Mouse (Mus musculus): Measurements from ENCODE around the gene Phb. TPM values are rescaled to one million over a fixed set of nuclear protein-coding genes. Genes with fewer than 3 reads are reported as not detected.

Gene Phb
- 128 and 129 TPM in 2 replicates for polyA plus RNA-seq (2012; rRNA removed)

DNA sequence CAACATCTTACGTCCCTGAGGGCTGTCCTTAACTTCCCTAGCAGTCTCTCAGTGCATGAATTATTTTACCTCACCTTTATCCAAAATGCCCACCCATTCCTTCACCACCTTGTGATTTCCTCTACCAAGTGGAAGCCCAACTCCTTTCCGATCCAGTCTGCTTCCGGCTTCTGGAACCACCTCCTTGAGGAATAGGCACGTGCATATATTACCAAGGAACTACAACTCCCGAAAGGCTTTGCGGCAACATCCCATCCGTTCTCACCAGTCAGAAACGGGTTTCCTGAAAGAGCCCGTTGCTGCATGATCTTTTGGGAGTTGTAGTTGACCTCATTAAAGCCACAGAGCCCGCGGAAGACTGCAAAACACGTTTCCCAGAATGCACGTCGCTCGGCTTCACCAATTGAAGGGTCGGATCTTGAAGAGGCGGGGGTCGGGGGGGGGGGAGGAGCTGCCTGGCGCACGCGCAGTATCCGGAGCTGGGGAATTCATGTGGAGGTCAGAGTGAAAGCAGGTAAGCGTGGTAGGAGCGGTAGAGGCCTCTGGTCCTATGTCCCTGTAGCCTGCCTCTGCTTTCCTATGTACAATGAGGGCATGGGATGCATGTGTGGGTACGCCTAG is at the start of gene Phb:
Gene Phb (plus strand): TSS at position 429 of the 621 bp plus-strand sequence.
- H3K27ac ChIP-seq (ENCODE audit: insufficient read depth, low read length): no peak within 1 kb of the TSS
- H3K4me3 ChIP-seq (ENCODE audit: insufficient read depth, low read length): peak within 1 kb of the TSS; percentile 95
- TF ChIP-seq POLR2A (IDR thresholded peaks at IDR 0.05; ENCODE audit: extremely low read depth, insufficient read depth, low read length) (peak; percentile 86), CTCF (IDR thresholded peaks at IDR 0.05; ENCODE audit: extremely low read depth, insufficient read depth, low read length) (no peak)
- peaks cover 4% of the 10 kb centered on the region for H3K4me1 ChIP-seq (ENCODE audit: control insufficient read depth, insufficient read depth, low read length)

DNA sequence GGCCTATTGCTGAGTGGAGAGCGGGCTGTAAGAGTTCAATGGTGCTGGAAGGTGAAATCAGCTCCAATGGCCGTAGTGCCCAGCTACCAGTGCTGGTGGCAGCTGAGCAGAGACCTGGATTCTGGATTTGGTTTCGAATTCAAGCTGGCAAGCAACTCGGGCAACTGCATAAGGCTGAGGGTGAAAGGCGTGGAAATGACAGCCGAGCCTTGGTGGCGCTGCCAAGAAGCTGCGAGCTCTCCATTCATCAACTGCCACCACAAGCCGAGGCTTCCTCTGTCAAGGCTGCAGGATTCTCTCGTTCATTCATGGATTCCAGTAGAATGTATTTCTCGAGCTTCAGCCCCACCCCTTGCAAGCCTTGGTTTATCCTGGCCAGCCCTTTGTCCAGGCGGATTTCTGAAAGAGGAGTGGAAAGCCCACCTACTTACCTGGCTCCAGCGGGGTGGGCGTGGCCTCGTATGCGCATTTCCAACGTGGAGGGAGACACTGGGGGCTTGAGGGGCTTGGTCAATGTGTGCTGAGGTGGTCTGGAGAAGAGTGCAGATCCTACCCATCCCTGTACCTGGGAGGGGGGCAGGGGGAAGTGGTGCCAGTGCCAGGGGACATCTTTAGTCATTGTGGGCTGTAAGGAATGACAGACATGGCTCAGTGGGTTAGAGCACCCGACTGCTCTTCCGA is 48.8 kb upstream of the Phb start:
- H3K4me3 ChIP-seq (ENCODE audit: insufficient read depth, low read length): no peak overlapping the region

DNA sequence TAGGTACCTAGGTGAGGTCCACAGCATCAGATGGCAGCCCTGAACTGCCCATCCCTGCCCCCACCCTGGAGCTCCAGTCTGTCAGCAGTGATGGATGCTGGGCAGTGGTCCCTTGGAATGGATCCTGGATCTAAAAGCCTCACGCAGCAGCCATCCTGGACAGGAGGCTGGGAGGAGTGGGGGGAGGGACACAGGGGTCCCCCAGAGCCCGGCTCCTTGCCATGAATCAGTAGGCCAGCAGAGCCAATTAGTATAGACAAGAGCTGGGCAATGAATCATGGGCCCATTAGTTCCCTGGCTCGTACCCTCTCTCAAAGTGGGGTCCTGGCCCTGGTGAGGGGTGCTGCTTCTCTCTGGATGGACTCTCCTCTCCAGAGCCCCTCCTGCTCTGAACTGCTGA is 47.7 kb upstream of the Phb start:
- Histone ChIP-seq H3K4me3 (ENCODE audit: insufficient read depth, low read length) (no peak overlapping the region), H3K4me1 (ENCODE audit: control insufficient read depth, insufficient read depth, low read length) (no peaks in the 10 kb centered on the region), H3K27ac (ENCODE audit: insufficient read depth, low read length) (no peak overlapping the region)
- no peak for TF ChIP-seq POLR2A (IDR thresholded peaks at IDR 0.05; ENCODE audit: extremely low read depth, insufficient read depth, low read length)
- TF ChIP-seq CTCF (IDR thresholded peaks at IDR 0.05; ENCODE audit: extremely low read depth, insufficient read depth, low read length): no peak

More for the DNA sequence above, 48.8 kb upstream of the Phb start:
- Histone ChIP-seq H3K27ac (ENCODE audit: insufficient read depth, low read length) (no peak overlapping the region), H3K4me1 (ENCODE audit: control insufficient read depth, insufficient read depth, low read length) (no peaks in the 10 kb centered on the region)
- no peak for TF ChIP-seq POLR2A (IDR thresholded peaks at IDR 0.05; ENCODE audit: extremely low read depth, insufficient read depth, low read length)

DNA sequence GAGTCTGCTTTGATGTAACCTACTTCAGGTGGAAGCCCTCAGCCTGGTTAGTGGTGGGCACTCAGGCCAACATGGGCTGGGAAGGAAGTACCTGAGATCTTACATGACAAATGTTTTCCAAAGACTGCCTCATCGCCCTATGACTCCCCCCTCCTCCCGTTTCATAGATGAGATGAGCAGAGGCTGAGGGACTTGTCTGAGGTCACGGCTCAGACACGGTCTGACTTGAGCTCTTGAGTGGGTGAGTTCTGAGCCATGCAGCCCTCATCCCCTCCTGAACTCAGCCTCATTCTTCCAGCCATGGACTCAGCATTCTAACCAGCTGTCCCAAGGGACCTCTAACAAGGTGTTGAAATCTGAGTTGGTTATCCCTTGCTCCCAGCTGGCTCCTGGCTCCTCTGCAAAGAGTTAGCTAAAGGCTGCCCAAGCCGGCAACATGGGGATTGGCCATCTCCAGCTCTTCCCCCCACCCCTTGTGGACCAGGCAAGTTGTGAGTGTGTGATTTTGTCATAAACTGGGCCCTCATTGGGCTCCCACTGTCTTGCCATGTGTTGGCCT is 46.8 kb upstream of the Phb start:
- Histone ChIP-seq H3K4me1 (ENCODE audit: control insufficient read depth, insufficient read depth, low read length) (no peaks in the 10 kb centered on the region), H3K27ac (ENCODE audit: insufficient read depth, low read length) (no peak overlapping the region), H3K4me3 (ENCODE audit: insufficient read depth, low read length) (no peak overlapping the region)
- TF ChIP-seq CTCF (IDR thresholded peaks at IDR 0.05; ENCODE audit: extremely low read depth, insufficient read depth, low read length) (no peak), POLR2A (IDR thresholded peaks at IDR 0.05; ENCODE audit: extremely low read depth, insufficient read depth, low read length) (no peak)

DNA sequence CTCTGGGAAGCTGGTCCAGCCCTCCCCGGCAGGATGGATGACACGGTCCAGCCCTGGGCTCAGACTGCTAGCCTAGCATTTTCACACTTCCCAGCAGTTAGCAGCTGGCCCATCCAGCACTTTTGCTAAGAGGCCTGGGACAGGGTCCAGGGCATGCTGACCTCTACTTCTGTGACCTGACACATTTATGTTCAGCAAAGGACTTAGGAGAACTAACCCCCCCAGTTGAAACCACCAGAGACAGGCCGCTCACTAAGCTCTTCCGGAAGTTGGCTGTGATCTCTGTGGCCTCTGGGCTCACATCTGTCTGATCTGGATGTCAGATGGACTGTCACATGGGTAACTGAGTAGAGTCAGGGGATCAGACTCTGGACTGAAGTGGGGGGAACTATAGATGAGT is 45.7 kb upstream of the Phb start:
- TF ChIP-seq CTCF (IDR thresholded peaks at IDR 0.05; ENCODE audit: extremely low read depth, insufficient read depth, low read length) (no peak), POLR2A (IDR thresholded peaks at IDR 0.05; ENCODE audit: extremely low read depth, insufficient read depth, low read length) (no peak)
- Histone ChIP-seq H3K27ac (ENCODE audit: insufficient read depth, low read length) (no peak overlapping the region), H3K4me1 (ENCODE audit: control insufficient read depth, insufficient read depth, low read length) (no peaks in the 10 kb centered on the region), H3K4me3 (ENCODE audit: insufficient read depth, low read length) (no peak overlapping the region)

DNA sequence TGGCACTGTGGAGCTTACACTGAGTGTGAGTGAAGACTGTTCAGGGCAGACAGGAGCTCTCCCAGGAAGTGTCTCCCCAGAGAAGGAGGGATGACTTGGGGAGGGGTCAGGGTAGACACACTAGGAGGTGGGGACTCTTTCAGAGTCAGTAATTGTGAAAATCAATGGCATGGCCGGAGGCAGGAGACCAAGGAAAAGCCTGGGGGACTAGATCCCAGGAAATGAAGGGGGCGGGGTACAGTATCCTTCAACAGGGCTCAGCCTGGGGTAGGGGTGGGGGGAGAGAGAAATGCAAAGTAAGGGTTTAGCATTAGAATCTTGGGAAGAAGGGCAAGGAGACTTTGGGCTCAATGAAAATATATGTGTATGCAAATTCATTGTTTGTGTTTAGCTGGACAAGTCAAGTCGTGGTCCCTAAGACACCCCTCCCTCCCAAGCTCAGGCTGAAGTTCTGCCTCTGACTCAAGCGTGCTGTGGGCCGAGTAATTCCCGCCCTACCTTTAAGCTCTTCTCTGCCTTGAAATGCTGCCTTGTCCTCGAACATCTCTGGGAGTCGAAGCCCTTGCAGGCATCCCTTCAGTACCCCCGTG is 45.1 kb upstream of the Phb start:
- no peak for TF ChIP-seq POLR2A (IDR thresholded peaks at IDR 0.05; ENCODE audit: extremely low read depth, insufficient read depth, low read length)
- no peak for TF ChIP-seq CTCF (IDR thresholded peaks at IDR 0.05; ENCODE audit: extremely low read depth, insufficient read depth, low read length)
- H3K4me3 ChIP-seq (ENCODE audit: insufficient read depth, low read length): no peak overlapping the region
- H3K27ac ChIP-seq (ENCODE audit: insufficient read depth, low read length): no peak overlapping the region
- H3K4me1 ChIP-seq (ENCODE audit: control insufficient read depth, insufficient read depth, low read length): no peaks in the 10 kb centered on the region

DNA sequence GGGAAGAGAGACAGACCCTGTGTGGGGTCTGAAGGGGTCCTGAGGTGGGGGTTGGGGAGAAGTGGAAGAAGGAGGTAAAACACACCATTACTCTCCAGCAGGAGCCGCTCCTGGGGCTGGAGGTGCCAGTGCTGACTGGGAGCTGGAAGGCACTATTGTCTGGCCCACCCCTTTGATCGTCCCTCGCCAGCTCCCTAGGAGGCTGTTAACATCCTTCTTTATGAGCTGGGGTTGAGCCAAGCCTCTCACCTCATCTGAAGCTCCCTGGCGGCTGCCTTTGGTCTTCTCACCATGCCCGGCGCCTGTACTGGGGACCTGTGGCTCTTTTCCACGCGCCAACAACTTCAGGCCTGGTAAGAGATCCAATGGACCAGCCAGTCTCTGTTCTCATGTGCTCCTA is 44.3 kb upstream of the Phb start:
- TF ChIP-seq CTCF (IDR thresholded peaks at IDR 0.05; ENCODE audit: extremely low read depth, insufficient read depth, low read length) (no peak), POLR2A (IDR thresholded peaks at IDR 0.05; ENCODE audit: extremely low read depth, insufficient read depth, low read length) (no peak)
- no peak overlapping the region for H3K4me3 ChIP-seq (ENCODE audit: insufficient read depth, low read length)
- no peaks in the 10 kb centered on the region for H3K4me1 ChIP-seq (ENCODE audit: control insufficient read depth, insufficient read depth, low read length)
- H3K27ac ChIP-seq (ENCODE audit: insufficient read depth, low read length): no peak overlapping the region

DNA sequence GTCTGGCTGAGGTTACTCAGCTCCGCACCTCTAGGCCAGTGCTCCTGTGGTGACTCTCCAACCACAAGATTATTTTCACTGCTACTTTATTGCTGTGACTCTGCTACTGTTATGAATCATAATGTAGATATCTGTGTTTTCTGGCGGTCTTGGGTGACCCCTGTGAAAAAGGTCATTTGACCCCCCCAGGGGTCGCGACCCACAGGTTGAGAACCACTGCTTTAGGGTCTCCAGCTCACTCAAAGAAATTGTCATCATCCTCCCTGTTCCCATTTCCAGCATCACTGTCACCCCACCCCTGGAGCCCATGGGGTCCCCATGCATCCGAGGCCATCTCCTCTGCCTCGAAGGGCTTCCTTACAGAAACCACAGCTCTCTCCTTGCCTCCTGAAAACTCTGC is 36.2 kb upstream of the Phb start:
- TF ChIP-seq CTCF (IDR thresholded peaks at IDR 0.05; ENCODE audit: extremely low read depth, insufficient read depth, low read length): no peak
- TF ChIP-seq POLR2A (IDR thresholded peaks at IDR 0.05; ENCODE audit: extremely low read depth, insufficient read depth, low read length): no peak
- Histone ChIP-seq H3K27ac (ENCODE audit: insufficient read depth, low read length) (no peak overlapping the region), H3K4me3 (ENCODE audit: insufficient read depth, low read length) (no peak overlapping the region), H3K4me1 (ENCODE audit: control insufficient read depth, insufficient read depth, low read length) (no peaks in the 10 kb centered on the region)

DNA sequence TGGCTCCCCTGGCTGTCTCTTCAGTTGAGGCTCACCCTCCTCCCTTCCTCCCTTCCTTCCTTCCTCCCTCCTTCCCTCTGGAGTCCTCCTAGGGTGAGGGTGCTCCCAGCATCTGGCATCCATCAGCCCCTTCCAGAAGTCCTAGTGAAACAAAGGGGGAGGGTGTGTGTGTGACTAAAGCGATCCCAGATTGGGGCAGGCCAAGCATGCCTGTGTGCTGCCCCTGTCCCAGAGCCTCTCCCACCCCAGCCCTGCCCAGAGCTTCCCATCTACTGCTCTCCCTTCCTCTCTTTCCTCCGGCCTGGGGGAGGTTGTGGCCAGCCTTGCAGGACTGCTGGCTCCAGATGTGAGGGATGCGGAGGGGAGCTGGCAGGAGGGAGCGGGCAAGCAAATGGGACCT is 35.5 kb upstream of the Phb start:
- H3K4me3 ChIP-seq (ENCODE audit: insufficient read depth, low read length): no peak overlapping the region
- no peak for TF ChIP-seq CTCF (IDR thresholded peaks at IDR 0.05; ENCODE audit: extremely low read depth, insufficient read depth, low read length)
- no peak for TF ChIP-seq POLR2A (IDR thresholded peaks at IDR 0.05; ENCODE audit: extremely low read depth, insufficient read depth, low read length)
- no peaks in the 10 kb centered on the region for H3K4me1 ChIP-seq (ENCODE audit: control insufficient read depth, insufficient read depth, low read length)
- no peak overlapping the region for H3K27ac ChIP-seq (ENCODE audit: insufficient read depth, low read length)

Data from cortical plate, adult 2 months (tissue).